Mouse (Mus musculus) bone marrow macrophage, adult 2 months (primary cell): ENCODE measurements around the gene Gipc3. TPM values are rescaled to one million over a fixed set of nuclear protein-coding genes. Genes with fewer than 3 reads are reported as not detected.

ENCODE experiments used
- H3K27ac ChIP-seq: 2 replicates; pipeline ENCODE4 v1.5.1; 2012; ENCODE audit warnings: low read depth, low read length; ENCODE audit not compliant: insufficient read depth
- H3K4me1 ChIP-seq: 2 replicates; pipeline ENCODE4 v1.6.1; 2012; ENCODE audit warnings: low read length; ENCODE audit not compliant: control insufficient read depth, insufficient read depth
- H3K4me3 ChIP-seq: 2 replicates; pipeline ENCODE4 v1.5.1; 2012; ENCODE audit warnings: mild to moderate bottlenecking, low read length, moderate library complexity; ENCODE audit not compliant: insufficient read depth
- CTCF ChIP-seq: IDR thresholded peaks from 2 replicates; pipeline ENCODE4 v1.5.1; 2012; ENCODE audit warnings: low read depth, mild to moderate bottlenecking, low read length, moderate library complexity
- POLR2A ChIP-seq: IDR thresholded peaks from 2 replicates; pipeline ENCODE4 v1.6.1; 2012; ENCODE audit warnings: mild to moderate bottlenecking, low read depth, low read length, borderline replicate concordance
- polyA plus RNA-seq: library from polyadenylated mRNA; stranded (reverse); fragments of >200 nt; gene quantifications from 2 replicates; pipeline ENCODE4 v1.2.4, GENCODE M21; 2012; ENCODE audit not compliant: missing spikeins, insufficient read depth, insufficient read length

Gene Gipc3
- polyA plus RNA-seq, 1 experiment = not detected

DNA sequence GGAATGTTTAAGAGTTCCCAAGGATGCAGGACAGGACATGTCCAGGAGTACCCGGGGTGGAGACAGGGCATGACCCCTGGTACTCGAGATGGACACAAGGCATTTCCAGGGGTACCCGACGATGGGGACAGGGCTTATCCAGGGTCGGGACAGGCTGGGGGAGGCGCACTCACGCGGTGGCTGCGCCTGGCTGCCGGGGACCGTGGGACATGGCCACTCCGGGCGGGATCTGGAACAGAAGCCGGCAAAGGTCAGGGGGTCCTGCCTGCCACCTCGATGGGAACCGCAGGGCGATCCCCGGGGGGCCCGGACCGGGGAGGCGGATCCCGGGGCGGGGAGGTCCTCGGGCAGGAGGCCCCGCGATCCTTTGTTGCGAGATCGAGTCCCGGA, 6.9 kb upstream of the Gipc3 start:
- peak overlapping the region; percentile 62 for H3K27ac ChIP-seq

DNA sequence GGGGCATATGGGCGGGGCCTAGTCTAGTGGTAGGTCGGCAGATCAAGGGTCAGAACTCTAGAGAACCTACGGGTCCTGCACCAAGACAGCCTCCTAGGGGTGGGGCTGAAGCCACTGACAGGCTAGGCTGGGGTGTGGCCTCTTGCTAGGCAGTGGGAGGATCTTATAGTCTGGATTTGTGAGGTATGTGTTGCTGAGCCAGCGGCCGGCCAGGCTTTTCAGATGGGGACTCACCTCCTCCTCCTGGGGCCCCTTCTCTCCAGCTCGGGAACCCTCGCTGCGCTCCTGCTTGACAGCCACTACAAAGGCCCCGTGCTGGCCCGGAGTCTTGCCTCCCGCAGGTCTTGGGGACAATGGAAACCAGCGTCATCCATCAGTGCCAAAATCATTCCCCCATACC, 6.1 kb upstream of the Gipc3 start:
- TF ChIP-seq POLR2A (no peak), CTCF (no peak)
- H3K4me3 ChIP-seq = peak overlapping the region; percentile 93
- H3K27ac ChIP-seq = 0 out of 2 replicates have a peak overlapping the region, but pooled peaks have one; percentile 62
- peaks cover 22% of the 10 kb centered on the region for H3K4me1 ChIP-seq

More for the DNA sequence above, 6.9 kb upstream of the Gipc3 start:
- H3K4me3 ChIP-seq = peak overlapping the region; percentile 93
- TF ChIP-seq POLR2A = no peak
- peaks cover 28% of the 10 kb centered on the region for H3K4me1 ChIP-seq

DNA sequence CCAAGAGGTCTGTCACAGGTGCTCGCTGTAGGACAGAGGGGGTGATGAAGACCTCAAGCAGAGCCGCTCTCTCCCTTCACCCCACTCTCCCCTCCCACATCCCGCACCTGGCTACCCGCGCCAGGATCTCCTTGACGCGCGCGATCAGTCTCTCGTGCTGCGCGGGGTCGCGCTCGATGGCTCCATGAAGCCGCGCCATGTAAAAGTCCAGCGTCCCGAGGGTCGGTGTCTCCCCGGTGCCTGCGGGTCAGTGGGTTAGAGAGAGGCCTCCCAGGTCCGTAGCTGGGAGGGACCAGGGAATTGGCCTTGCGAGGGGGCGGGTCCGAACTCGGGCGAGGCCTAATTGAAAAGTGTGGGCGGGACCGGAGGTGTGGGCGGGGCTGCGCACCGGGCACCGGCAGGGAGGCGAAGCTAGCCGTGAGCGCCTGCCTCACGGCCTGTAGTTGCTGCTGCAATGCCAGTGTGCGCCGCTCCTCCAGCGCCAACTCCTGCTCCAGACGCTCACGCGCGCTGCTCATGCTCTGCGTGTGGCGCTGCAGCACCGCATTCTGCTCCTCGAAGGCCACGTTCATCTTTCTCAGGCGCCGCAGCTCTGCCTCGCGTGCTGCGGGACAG, 3.5 kb upstream of the Gipc3 start:
- no peak for TF ChIP-seq POLR2A
- Histone ChIP-seq H3K4me3 (no peak overlapping the region), H3K4me1 (peaks cover 10% of the 10 kb centered on the region), H3K27ac (no peak overlapping the region)

DNA sequence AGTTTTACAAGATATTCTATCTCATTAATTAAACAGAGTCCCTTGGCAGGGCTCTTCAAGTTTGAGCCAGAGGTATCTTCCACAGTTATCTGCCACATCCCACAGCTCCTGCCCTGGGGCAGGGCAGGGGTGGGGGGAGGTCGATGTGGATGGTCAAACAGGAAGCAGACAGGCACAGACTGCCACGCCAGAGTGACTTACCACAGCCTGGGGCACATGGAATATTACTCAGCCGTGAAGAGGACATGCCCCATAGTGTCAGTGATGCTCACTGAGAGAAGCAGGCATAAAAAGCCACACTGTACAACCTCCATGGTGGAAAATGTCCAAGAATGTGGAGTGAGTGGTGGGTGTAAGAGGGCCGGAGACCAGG, 2.1 kb upstream of the Gipc3 start:
- TF ChIP-seq CTCF (no peak), POLR2A (no peak)
- peaks cover 3% of the 10 kb centered on the region; the same call in 1 of the 2 replicates for H3K4me1 ChIP-seq

DNA sequence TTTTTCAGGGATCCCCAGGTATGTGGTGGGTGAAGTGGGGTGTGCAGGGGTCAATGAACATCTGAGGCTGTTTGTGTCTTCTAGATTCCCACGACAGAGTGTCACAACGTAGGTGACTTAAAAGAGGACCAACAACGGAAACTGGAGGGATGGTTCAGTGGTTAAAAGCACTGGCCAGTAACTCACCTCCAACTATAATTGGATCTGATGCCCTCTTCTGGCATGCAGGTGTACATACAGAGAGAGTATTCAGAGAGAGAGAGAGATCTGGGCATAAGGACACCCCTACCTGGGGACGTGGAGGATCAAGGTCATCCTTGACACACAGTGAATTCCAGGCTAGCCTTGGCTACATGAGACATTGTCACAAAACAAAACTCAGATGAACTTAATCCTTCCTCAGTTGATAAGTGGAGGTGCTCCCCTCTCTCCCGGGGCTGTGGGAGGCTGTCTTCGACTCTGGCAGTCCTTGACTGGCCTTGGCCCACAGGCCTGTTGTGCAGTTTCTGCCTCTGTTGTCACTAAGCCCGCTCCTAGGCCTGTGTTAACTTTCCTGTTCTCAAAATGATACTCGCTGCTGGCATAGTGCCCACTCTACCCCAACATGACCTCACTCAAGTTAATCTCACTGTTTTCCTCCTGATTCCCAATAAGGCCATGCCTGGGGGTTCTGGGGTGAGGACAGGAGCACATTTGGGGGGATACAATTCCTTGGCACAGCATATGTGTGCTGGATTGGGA, 1.5 kb upstream of the Gipc3 start:
- Histone ChIP-seq H3K4me1 (peaks cover 3% of the 10 kb centered on the region; the same call in 1 of the 2 replicates), H3K4me3 (no peak overlapping the region), H3K27ac (no peak overlapping the region)
- no peak for TF ChIP-seq CTCF
- no peak for TF ChIP-seq POLR2A

More for the DNA sequence above, 2.1 kb upstream of the Gipc3 start:
- no peak overlapping the region for H3K27ac ChIP-seq
- H3K4me3 ChIP-seq = no peak overlapping the region

DNA sequence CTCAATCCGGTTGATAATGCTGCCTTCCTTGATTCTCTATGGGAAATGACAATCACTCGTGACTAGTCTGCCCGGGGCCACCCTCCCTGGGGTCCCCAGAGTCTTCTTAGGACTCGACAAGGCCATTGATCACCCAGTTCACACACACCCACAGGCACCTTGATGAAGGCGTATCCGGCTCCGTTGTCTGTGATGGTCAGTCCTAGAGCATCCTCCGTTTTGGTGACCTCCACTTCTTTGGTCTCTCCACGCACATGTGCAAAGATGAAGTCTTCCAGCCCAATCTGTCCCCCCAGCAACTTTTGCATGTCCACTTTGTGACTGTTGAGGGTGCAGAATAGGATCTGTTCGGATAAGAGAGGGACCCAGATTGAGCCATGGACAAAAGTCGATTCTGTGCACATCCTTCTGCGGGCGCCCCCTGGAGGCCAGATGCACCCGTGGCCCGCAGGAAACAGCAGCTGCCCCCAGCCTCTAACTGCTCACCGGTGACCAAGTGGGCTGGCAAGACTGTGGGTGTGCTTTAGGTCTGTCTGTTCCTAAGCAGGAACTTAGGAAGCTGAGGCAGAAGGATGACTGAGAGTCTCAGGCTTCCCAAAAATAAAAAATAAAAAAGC, 1.6 kb downstream of the Gipc3 start:
- H3K4me3 ChIP-seq = no peak overlapping the region
- H3K27ac ChIP-seq = no peak overlapping the region
- TF ChIP-seq POLR2A (no peak), CTCF (peak; percentile 78)
- peaks cover 3% of the 10 kb centered on the region; the same call in 1 of the 2 replicates for H3K4me1 ChIP-seq

DNA sequence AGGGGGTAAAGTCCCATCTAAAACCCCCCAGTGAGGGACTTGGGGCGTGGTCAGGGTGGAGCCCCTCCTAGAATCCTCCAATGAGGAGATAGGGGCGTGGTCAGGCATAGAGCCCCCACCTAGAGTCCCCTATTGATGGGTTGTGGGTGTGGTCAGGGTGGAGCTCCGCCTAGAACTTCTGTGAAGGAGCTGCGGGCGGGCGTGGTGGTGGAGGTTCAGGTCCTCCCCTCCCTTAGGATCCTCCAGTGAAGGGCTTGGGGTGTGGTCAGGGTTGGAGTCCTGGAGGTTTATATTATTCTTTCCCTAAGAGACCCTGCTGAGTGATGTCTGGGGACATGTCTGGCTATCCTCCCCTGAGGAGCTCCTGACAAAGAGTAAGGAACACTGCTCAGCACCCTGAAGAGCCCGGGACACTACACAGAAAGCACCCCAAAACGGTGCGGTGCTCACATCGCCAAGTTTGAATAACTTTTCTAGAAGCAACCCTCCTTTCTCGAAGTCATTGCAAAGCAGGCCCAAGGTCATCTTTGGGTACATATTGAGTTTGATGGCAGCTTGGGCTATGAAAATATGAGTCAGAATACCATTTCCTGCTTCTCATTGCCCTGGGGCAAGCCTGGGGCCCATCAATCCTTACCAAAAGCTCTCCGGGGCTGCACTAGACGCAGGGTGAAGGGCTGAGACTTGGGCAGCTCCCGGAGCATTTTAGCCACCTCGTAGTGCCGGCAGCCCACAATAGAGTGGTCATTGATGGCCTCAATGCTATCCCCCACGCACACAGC, 2.3 kb downstream of the Gipc3 start:
- Histone ChIP-seq H3K4me3 (no peak overlapping the region), H3K27ac (no peak overlapping the region), H3K4me1 (peaks cover 3% of the 10 kb centered on the region; the same call in 1 of the 2 replicates)
- no peak for TF ChIP-seq CTCF
- no peak for TF ChIP-seq POLR2A

DNA sequence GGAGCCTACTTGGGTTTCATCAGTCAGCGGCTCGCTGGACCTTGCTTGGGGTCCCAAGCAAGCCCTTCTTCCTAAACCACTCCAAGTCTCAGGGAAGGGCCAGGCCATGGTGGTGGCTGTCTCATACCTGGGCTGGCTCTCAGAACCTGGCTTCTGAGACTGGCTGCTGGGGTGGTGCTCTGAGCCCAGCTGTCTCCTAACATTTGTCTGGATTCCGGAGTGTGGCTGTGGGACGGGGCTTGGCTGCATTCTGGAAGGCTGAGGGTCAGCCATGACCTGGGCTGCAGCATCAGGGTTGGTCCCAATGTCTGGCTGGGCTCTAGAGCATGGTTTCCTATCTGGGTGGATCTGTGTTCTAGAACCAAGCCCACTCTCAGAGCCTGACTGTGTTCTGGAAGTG, 6.5 kb downstream of the Gipc3 start:
- H3K27ac ChIP-seq = no peak overlapping the region
- no peak for TF ChIP-seq CTCF
- TF ChIP-seq POLR2A = no peak
- H3K4me3 ChIP-seq = no peak overlapping the region
- H3K4me1 ChIP-seq = peaks cover 3% of the 10 kb centered on the region

DNA sequence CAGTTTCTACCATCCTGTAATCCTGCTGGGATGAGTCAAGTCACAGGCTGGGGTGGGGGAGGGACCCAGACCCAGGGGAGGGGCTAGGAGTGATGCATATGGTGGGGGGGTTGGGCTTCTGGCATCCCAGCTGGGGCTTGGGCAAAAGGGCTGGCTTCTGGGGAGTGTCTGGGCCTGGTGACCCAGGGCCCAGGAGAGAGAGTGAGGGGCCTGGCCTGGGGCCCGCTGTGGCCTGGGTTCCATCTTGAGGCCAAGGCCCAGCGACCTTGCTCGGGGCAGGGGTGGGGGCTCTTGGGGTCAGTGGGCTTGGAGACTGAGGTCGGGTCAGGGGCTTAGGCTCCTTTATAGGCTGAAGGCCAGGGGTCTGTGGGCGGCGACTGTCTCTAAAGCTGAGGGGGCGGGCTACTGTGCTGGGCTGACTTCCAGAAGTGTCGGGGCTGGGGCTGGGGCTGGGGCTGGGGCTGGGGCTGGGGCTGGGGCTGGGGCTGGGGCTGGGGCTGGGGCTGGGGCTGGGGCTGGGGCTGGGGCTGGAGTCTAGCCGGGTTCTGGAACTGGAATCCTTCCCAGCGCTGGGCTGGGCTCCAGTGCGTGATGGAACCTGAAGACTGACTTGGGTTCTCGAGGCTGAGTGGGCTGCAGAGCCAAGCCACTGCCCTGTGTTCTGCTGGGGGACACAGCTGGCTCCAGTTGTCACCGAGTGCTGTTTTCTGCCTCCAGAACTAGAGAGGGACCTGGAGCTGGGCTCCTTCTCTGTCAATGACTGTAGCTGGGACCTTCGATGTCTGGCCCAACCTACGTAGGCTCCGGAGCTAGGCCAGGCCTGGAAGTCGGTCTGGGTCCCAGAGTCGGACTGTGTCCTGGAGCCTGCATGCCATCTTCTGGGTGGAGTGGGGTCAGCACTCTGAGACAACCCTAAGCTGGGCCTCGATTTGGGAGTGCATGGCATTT, 7.4 kb downstream of the Gipc3 start:
- no peak for TF ChIP-seq CTCF
- TF ChIP-seq POLR2A = no peak
- H3K4me3 ChIP-seq = no peak overlapping the region
- peaks cover 3% of the 10 kb centered on the region for H3K4me1 ChIP-seq
- H3K27ac ChIP-seq = no peak overlapping the region
